Mouse (Mus musculus) limb, embryonic 11.5 days (tissue): ENCODE results near the gene Fam204a. TPM values are rescaled to one million over a fixed set of nuclear protein-coding genes. Genes with fewer than 3 reads are reported as not detected.

Experiments used
- ATAC-seq: fragments of 200-750 bp; cut with Nextera tagmentation; 2 replicates; pipeline ENCODE4 v1.8.0; 2017; ENCODE audit warnings: low read depth; ENCODE audit not compliant: insufficient number of reproducible peaks, low FRiP score, low TSS enrichment
- DNase-seq: peaks from one replicate; pipeline ENCODE4 v3.0.0-alpha.2; 2015; ENCODE audit warnings: low spot score
- H3K27ac ChIP-seq: fragments of 300-500 bp; sonication (generic); replicated peaks from 2 replicates; pipeline ENCODE4 v1.5.1; 2014; ENCODE audit warnings: low read depth, mild to moderate bottlenecking, low read length
- H3K27me3 ChIP-seq: fragments of 300-500 bp; sonication (generic); 2 replicates; pipeline ENCODE4 v1.6.1; 2014; ENCODE audit warnings: mild to moderate bottlenecking, low read length, mixed read lengths; ENCODE audit not compliant: control insufficient read depth, insufficient read depth
- H3K36me3 ChIP-seq: fragments of 300-500 bp; sonication (generic); 2 replicates; pipeline ENCODE4 v1.6.1; 2014; ENCODE audit warnings: mild to moderate bottlenecking, low read length, moderate library complexity, mixed read lengths; ENCODE audit not compliant: control insufficient read depth, insufficient read depth
- H3K4me1 ChIP-seq: fragments of 300-500 bp; sonication (generic); 2 replicates; pipeline ENCODE4 v1.6.1; 2014; ENCODE audit warnings: low read length, mixed read lengths; ENCODE audit not compliant: control insufficient read depth, insufficient read depth
- H3K4me2 ChIP-seq: fragments of 300-500 bp; sonication (generic); 2 replicates; pipeline ENCODE4 v1.6.1; 2014; ENCODE audit warnings: low read depth, mild to moderate bottlenecking, moderate library complexity; ENCODE audit not compliant: severe bottlenecking
- H3K4me3 ChIP-seq: fragments of 300-500 bp; sonication (generic); 2 replicates; pipeline ENCODE4 v1.5.1; 2014; ENCODE audit warnings: low read depth, low read length
- H3K9ac ChIP-seq: fragments of 300-500 bp; sonication (generic); 2 replicates; pipeline ENCODE4 v1.6.1; 2014; ENCODE audit warnings: mild to moderate bottlenecking, low read length
- H3K9me3 ChIP-seq: fragments of 300-500 bp; sonication (generic); 2 replicates; pipeline ENCODE4 v1.6.1; 2016; ENCODE audit warnings: low read length; ENCODE audit not compliant: control insufficient read depth
- WGBS: fragments of 180-500 bp; shearing (Covaris S2); extraction: QIAGEN DNeasy Blood & Tissue Kit; methylation state at CpG from one replicate; pipeline ENCODE4 v1.1.7; 2014; 5-methylcytosine and 5-hydroxymethylcytosine counted together
- polyA plus RNA-seq: library from polyadenylated mRNA; unstranded; fragments of >200 nt; fragmentation: Nextera tagmentation; extraction: Ambion mirVana; gene quantifications from 2 replicates; pipeline ENCODE4 v1.2.1, GENCODE M21; 2014

Gene Fam204a
- polyA plus RNA-seq, 1 experiment from 2014 or later: 64.6 TPM

DNA sequence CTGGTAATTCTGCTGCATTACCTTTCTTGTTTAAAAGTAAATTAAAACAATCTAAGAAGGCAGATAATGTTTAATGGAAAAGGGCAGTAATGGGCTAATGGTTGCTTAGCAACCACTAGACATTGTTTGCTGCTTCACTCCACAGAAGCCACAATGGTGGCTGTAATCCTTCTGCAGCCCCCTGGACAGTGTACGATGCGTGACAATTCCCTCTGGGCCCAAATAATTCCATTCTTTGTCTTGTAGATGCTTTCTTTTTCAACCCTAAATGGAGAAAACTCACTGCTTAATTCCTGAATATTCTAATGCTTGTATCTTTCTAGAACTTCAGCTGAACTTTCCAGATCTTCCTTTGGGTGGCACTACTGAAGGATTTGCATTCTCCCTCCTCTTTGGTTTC is 37.3 kb downstream of the Fam204a start:
- DNase-seq (no peak), ATAC-seq (no peak)
- H3K9ac ChIP-seq: no peak overlapping the region
- no peak overlapping the region for H3K4me3 ChIP-seq
- no peaks in the 10 kb centered on the region for H3K4me1 ChIP-seq
- no peak overlapping the region for H3K27ac ChIP-seq
- H3K9me3 ChIP-seq: no peaks in the 10 kb centered on the region
- WGBS: 97% methylated on average over 2 of the region's 2 CpGs
- H3K27me3 ChIP-seq: no peaks in the 10 kb centered on the region
- H3K4me2 ChIP-seq: no peak overlapping the region
- no peaks in the 10 kb centered on the region for H3K36me3 ChIP-seq

DNA sequence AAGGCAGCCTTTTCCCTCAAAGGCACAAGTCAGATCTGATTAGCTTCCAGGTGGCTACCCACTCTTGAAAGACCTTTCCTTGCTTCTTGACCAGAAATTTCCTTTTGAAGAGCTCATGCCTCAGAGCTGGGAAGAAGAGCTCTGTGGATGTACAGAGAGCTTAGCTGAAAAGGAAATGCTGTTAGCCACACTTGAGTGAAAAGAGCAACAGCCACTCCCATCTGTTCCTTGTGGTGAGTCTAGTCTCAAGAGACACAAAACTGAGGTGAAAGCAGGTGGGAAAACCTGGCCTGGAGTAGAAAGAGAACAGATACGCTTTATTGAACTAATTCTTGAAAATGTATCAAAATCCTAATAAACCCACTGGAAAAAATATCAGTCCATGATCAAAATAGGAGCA is 43.6 kb downstream of the Fam204a start:
- DNase-seq: no peak
- Histone ChIP-seq H3K9me3 (no peaks in the 10 kb centered on the region), H3K36me3 (no peaks in the 10 kb centered on the region), H3K4me1 (no peaks in the 10 kb centered on the region), H3K4me3 (no peak overlapping the region), H3K27ac (no peak overlapping the region), H3K4me2 (no peak overlapping the region), H3K27me3 (no peaks in the 10 kb centered on the region), H3K9ac (no peak overlapping the region)
- no peak for ATAC-seq
- WGBS: 94% methylated on average over 1 of the region's 1 CpGs

DNA sequence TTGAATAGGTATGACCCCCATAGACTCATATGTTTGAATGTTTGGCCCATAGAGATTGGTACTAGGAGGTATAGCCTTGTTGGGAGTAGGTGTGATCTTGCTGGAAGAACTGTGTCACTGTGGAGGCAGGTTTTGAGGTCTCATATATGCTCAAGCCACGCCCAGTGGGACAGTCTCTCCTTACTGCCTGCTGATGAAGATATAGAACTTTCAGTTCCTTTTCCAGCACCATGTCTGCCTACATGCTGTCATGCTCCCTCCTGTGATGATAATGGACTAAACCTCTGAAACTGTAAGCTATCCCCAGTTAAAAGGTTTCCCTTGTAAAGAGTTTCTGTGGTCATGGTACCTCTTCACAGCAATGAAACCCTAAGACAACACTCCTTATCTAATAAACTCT is 44.3 kb downstream of the Fam204a start:
- Histone ChIP-seq H3K36me3 (no peaks in the 10 kb centered on the region), H3K4me1 (no peaks in the 10 kb centered on the region), H3K9me3 (no peaks in the 10 kb centered on the region), H3K27ac (no peak overlapping the region), H3K4me3 (no peak overlapping the region), H3K9ac (no peak overlapping the region), H3K27me3 (no peaks in the 10 kb centered on the region), H3K4me2 (no peak overlapping the region)
- ATAC-seq: no peak
- 88% methylated on average over 1 of the region's 1 CpGs for WGBS
- no peak for DNase-seq

DNA sequence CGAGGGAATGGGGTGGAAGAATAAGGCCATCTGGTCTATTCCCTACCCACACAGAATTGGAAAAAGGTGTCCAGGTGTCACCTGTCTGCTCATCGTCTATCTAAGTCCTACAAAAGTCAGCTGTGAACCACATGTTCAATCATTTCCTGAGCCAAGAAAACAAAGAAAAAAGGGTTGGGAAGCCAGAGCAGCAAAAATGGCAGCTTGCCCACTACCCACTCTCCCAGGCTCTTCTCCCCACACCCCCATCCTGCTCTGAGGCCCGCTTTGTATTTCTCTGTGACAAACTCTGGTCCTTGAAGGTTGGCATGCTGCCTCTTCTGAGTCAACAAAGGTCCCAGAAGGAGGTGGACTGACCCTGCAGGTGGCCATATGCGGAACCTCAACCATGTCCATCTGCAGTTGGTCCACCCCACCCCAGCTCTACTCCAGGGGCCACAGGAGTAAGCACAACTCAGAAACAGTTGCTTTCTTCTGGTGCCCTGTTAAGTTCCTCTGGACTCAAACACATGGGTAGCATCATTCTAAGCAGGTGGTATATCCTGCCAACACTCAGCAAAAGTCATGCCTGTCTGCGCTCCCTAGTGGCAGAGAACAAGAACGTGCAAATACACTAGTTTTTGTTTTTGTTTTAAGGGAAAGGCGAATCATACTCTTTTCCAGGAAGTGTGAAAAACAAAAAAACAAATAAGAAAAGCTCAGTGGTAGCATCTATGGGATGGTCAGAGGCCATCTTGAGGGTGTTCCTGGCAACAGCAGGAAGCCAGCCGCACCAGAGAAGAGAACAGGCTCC is 47.5 kb downstream of the Fam204a start:
- ATAC-seq (no peak), DNase-seq (no peak)
- no peaks in the 10 kb centered on the region for H3K9me3 ChIP-seq
- no peak overlapping the region for H3K9ac ChIP-seq
- H3K27me3 ChIP-seq: no peaks in the 10 kb centered on the region
- H3K4me2 ChIP-seq: no peak overlapping the region
- WGBS: 82% methylated on average over 8 of the region's 8 CpGs
- no peak overlapping the region for H3K4me3 ChIP-seq
- H3K36me3 ChIP-seq: no peaks in the 10 kb centered on the region
- no peak overlapping the region for H3K27ac ChIP-seq
- H3K4me1 ChIP-seq: no peaks in the 10 kb centered on the region

DNA sequence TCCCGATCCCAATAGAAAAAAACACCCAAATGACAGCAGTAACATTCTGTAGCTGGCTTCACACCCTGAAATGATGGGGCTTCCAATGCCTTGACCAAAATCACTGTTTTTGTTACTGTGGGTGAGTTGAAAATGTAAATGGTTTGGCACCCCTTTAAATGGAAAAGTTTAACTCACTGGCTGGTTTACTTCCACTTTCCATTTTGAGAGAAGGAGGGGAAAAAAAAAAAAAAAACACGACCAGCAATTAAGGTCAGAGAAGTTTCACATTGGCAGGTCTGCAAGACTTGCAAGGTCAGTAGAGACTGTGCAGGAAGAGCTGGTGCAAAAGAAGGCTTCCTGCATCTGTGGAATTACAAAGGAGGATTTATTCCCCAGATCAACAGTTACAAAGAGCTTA is 61.1 kb downstream of the Fam204a start:
- Histone ChIP-seq H3K9ac (no peak overlapping the region), H3K36me3 (no peaks in the 10 kb centered on the region), H3K27me3 (no peaks in the 10 kb centered on the region), H3K4me3 (no peak overlapping the region), H3K4me1 (no peaks in the 10 kb centered on the region), H3K27ac (no peak overlapping the region), H3K9me3 (no peaks in the 10 kb centered on the region), H3K4me2 (no peak overlapping the region)
- ATAC-seq (no peak), DNase-seq (no peak)
- 38% methylated on average over 2 of the region's 2 CpGs for WGBS

DNA sequence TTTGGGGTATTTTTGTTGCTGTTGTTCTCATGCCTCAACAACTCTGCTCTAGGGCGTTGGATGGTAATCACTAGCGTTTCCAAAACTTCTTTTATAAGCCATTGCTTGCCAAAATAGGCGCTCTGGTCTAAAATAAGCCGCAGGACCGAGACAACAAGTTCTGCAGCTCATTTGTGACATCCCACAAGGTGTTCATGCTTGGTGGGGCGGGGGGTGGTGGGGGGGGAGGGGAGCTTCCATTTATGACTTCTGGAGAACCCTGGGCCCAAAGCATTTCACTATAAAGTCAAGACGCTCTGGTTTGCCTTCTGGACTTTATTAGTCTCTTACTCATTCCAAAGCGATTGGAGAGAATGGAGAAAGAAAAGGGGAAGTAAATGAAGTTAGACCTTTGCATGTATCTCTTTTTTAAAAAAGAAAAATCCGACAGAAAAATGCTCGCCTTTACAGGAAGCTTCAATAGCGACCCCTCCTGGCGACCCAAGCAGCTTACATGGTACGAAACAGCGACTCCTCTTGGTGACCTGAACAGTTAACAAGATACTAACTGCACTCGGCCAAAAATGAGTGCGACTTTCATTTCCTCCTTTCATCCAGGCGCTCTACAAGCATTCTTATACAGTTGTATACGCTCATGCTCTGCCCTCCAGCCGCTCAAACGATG is 65.8 kb downstream of the Fam204a start:
- Histone ChIP-seq H3K4me3 (no peak overlapping the region), H3K36me3 (no peaks in the 10 kb centered on the region), H3K4me1 (no peaks in the 10 kb centered on the region), H3K9ac (no peak overlapping the region), H3K9me3 (no peaks in the 10 kb centered on the region), H3K4me2 (no peak overlapping the region), H3K27ac (no peak overlapping the region), H3K27me3 (no peaks in the 10 kb centered on the region)
- ATAC-seq (no peak), DNase-seq (peak; percentile 84)
- WGBS: 7% methylated on average over 20 of the region's 20 CpGs

DNA sequence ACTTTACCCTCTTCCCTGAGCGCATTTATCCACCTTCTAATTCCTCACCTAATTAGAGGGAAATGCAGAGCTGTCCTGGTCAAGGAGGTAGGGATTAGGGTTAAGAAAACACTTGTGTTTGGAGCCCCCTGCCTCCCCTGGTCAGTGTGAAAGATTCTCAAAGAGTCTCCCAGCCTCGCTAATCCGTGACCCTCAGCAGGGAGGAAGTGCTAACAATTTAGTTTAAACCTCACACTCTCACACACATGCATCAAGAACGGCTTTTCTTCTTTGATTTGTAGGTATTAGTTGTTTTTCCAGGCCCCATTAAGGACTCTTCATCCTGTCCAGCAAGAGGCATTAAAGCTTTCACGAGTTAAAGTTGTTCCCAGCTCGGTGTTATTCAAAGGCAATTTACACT is 66.7 kb downstream of the Fam204a start:
- ATAC-seq (no peak), DNase-seq (peak; percentile 48)
- Histone ChIP-seq H3K4me1 (no peaks in the 10 kb centered on the region), H3K4me2 (no peak overlapping the region), H3K9ac (no peak overlapping the region), H3K27ac (no peak overlapping the region), H3K36me3 (no peaks in the 10 kb centered on the region), H3K4me3 (no peak overlapping the region), H3K27me3 (no peaks in the 10 kb centered on the region), H3K9me3 (no peaks in the 10 kb centered on the region)
- 6% methylated on average over 6 of the region's 6 CpGs for WGBS

DNA sequence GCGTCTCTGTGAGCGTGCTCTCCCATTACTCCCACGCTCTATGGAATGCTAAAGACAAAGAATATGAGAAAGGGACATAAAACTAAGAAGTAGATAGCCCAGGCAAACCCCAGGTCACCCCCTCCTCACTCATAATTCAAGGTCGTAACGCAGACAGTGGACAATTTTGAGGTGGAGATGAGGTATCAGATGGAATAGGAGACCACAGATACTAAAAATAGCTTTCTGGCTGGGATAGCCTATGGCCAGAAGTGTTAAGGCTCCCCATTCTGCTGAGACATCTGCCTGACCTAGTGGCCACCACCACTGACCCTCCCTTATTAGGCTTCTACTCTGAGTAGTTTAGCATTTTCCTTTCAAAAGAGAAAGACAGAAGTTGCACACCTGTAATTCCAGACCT is 71.2 kb downstream of the Fam204a start:
- Histone ChIP-seq H3K4me3 (no peak overlapping the region), H3K36me3 (no peaks in the 10 kb centered on the region), H3K9me3 (no peaks in the 10 kb centered on the region), H3K27me3 (0 out of 2 replicates have a peak, but pooled peaks cover under 1% of the 10 kb centered on the region), H3K9ac (no peak overlapping the region), H3K27ac (no peak overlapping the region), H3K4me2 (no peak overlapping the region), H3K4me1 (no peaks in the 10 kb centered on the region)
- no peak for ATAC-seq
- no peak for DNase-seq
- WGBS: 82% methylated on average over 5 of the region's 5 CpGs
